Mouse (Mus musculus): ENCODE measurements around the gene Epha1. TPM values are rescaled to one million over a fixed set of nuclear protein-coding genes. Genes with fewer than 3 reads are reported as not detected.

Gene Epha1
- polyA plus RNA-seq, 1 experiment from 2014 or later = 0.14 TPM

DNA sequence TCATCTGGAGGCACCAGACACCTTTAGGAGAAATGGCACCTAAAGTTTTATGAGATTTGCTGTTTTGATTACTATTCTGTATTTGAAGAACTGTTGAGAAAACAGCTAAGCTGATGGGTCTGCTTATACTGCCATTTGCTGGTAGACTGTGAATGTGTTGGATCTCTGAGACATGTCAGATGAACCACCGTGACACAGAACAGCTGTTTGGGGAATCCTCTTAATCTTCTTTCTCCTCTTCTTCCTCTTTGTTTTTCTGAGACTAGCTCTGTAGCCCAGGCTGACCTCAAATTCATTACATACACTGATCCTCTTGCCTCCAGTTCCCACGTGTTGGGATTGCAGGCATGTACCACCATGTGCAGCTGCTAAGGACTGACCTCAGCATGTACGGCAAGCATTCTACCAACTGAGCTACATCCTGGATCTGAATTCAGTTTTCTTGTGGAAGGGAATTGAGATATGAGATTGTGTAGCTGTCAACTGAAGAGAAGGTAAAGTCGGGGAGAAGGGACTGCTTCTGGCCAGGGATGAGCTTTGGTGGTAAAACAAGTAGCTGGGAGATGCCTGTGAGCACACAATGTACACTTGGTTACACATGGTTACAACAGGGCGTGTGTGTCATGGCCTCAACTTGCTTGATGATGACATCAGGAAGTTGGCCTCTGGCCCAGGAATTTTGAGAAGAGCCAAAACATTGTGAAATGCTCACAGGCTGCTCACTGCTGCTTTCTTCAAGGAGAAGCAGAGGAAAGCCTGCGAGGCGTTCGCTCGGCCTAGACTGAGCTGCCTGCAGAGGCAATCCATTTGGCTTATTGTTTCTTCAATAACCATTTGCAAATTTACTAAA lies 23.1 kb upstream of the Epha1 start:
- Histone ChIP-seq H3K36me3 (ENCODE audit: control insufficient read depth, insufficient read depth, low read length) (no peaks in the 10 kb centered on the region), H3K9me3 (ENCODE audit: control insufficient read depth, low read length) (no peaks in the 10 kb centered on the region), H3K27me3 (ENCODE audit: control insufficient read depth, insufficient read depth, low read length) (no peaks in the 10 kb centered on the region), H3K4me1 (ENCODE audit: control insufficient read depth, insufficient read depth, low read length) (no peaks in the 10 kb centered on the region), H3K27ac (replicated peaks; ENCODE audit: low read depth, low read length) (no peak overlapping the region), H3K9ac (replicated peaks; ENCODE audit: low read length) (no peak overlapping the region), H3K4me3 (replicated peaks; ENCODE audit: low read depth, low read length) (no peak overlapping the region), H3K4me2 (ENCODE audit: low read length) (no peak overlapping the region)
- no peak for ATAC-seq (ENCODE audit: low FRiP score, low TSS enrichment)
- WGBS = 77% methylated on average over 9 of the region's 9 CpGs
- peak; percentile 8 for DNase-seq

DNA sequence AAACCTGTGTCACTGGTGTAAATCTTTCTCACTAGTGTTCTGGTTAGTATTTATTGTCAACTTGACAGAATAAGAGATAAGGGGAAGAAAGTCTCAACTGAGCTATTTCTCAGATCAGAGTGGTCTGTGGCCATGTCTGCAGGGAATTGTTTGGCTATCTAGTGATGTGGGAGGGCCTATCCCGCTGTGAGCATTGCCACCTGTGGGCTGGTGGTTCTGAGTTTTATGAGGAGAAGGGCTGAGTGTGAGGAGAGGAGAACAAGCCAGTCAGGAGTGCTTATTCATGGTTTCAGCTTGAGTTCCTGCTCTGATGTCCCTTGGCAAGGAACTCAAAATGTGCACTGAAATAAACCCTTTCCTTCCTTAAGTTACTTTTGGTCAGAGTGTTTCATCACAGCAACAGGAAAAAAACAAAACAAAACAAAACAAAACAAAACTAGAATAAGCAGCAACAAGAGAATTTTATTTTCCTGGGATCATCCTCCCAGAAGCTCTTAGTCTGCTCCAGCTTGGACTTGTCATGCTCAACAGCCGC lies 18.8 kb upstream of the Epha1 start:
- WGBS = 56% methylated on average over 2 of the region's 2 CpGs
- Histone ChIP-seq H3K4me1 (ENCODE audit: control insufficient read depth, insufficient read depth, low read length) (no peaks in the 10 kb centered on the region), H3K4me3 (replicated peaks; ENCODE audit: low read depth, low read length) (no peak overlapping the region), H3K36me3 (ENCODE audit: control insufficient read depth, insufficient read depth, low read length) (no peaks in the 10 kb centered on the region), H3K9me3 (ENCODE audit: control insufficient read depth, low read length) (no peaks in the 10 kb centered on the region), H3K4me2 (ENCODE audit: low read length) (no peak overlapping the region), H3K27me3 (ENCODE audit: control insufficient read depth, insufficient read depth, low read length) (no peaks in the 10 kb centered on the region), H3K27ac (replicated peaks; ENCODE audit: low read depth, low read length) (no peak overlapping the region), H3K9ac (replicated peaks; ENCODE audit: low read length) (no peak overlapping the region)
- no peak for DNase-seq
- ATAC-seq (ENCODE audit: low FRiP score, low TSS enrichment) = no peak

DNA sequence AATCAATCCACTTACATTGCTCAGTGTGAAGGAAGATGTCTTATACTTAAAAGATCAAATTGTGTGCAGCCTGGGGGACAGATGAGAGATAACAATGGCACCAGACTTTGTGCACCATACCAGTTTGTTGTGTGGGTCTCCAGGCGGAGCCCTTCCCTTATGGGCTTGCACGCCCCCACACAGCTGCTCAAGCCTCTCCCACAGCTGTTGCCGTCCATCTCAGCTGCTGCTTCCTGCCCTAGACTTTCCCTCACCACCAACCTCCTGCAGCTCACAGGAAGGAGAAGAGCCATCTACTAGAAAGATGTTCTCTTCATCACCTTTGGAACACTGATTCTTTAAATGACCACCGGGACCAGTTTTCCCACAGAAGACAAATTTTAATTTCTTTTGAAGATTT lies 12.6 kb upstream of the Epha1 start:
- Histone ChIP-seq H3K36me3 (ENCODE audit: control insufficient read depth, insufficient read depth, low read length) (no peaks in the 10 kb centered on the region), H3K27ac (replicated peaks; ENCODE audit: low read depth, low read length) (no peak overlapping the region), H3K9ac (replicated peaks; ENCODE audit: low read length) (no peak overlapping the region), H3K4me1 (ENCODE audit: control insufficient read depth, insufficient read depth, low read length) (no peaks in the 10 kb centered on the region), H3K4me3 (replicated peaks; ENCODE audit: low read depth, low read length) (no peak overlapping the region), H3K9me3 (ENCODE audit: control insufficient read depth, low read length) (no peaks in the 10 kb centered on the region), H3K27me3 (ENCODE audit: control insufficient read depth, insufficient read depth, low read length) (no peaks in the 10 kb centered on the region), H3K4me2 (ENCODE audit: low read length) (no peak overlapping the region)
- WGBS = 85% methylated on average over 4 of the region's 4 CpGs
- DNase-seq (no peak), ATAC-seq (ENCODE audit: low FRiP score, low TSS enrichment) (no peak)

DNA sequence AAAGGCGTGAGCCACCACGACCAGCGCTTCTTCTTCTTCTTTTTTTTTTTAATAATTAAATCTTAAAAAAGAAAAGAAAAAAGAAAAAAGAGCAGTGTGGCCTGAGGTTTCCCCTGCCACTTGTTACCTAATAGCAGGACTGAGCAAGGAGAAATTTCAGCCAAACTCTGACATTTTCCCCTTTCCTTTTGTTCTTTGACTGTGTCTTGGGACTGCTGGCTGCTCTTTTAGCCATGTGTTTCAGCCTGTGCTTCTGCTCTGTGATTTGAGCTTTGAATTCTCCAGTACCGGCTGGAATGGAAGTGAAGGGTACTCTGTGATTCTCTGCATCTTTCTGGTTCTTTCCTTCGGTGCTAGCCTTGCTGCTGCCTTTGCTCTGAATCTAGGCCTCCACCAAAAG lies 10.3 kb upstream of the Epha1 start:
- ATAC-seq (ENCODE audit: low FRiP score, low TSS enrichment) = no peak
- H3K9me3 ChIP-seq (ENCODE audit: control insufficient read depth, low read length) = no peaks in the 10 kb centered on the region
- no peaks in the 10 kb centered on the region for H3K27me3 ChIP-seq (ENCODE audit: control insufficient read depth, insufficient read depth, low read length)
- no peaks in the 10 kb centered on the region for H3K4me1 ChIP-seq (ENCODE audit: control insufficient read depth, insufficient read depth, low read length)
- no peak overlapping the region for H3K9ac ChIP-seq (replicated peaks; ENCODE audit: low read length)
- 95% methylated on average over 5 of the region's 5 CpGs for WGBS
- H3K27ac ChIP-seq (replicated peaks; ENCODE audit: low read depth, low read length) = no peak overlapping the region
- no peak for DNase-seq
- H3K4me3 ChIP-seq (replicated peaks; ENCODE audit: low read depth, low read length) = no peak overlapping the region
- no peak overlapping the region for H3K4me2 ChIP-seq (ENCODE audit: low read length)
- H3K36me3 ChIP-seq (ENCODE audit: control insufficient read depth, insufficient read depth, low read length) = no peaks in the 10 kb centered on the region

DNA sequence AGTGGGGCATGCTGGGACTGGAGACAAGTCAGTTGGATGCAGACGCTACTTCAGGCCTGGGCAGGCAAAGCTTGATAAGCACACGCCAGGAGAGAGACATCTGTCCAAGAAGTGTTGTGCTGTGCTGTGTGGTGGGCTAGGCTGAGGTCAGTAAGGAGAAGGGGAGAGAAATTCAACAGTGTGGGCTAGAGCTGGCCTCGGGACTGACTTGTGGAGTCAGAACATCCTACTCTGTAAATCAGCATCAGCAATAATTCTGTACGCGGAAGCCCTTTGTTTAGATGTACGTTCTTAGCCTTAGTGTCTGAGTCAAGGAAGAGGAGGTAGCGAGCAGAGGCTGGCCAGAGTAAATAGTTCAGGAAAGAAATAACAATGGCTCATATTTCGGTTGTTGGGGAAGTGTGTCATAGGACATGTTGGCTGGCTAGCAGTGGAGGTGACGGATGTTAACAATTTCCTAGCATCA lies 8.9 kb upstream of the Epha1 start:
- Histone ChIP-seq H3K27me3 (ENCODE audit: control insufficient read depth, insufficient read depth, low read length) (no peaks in the 10 kb centered on the region), H3K9ac (replicated peaks; ENCODE audit: low read length) (no peak overlapping the region), H3K4me3 (replicated peaks; ENCODE audit: low read depth, low read length) (no peak overlapping the region), H3K4me2 (ENCODE audit: low read length) (no peak overlapping the region), H3K9me3 (ENCODE audit: control insufficient read depth, low read length) (no peaks in the 10 kb centered on the region), H3K27ac (replicated peaks; ENCODE audit: low read depth, low read length) (no peak overlapping the region), H3K4me1 (ENCODE audit: control insufficient read depth, insufficient read depth, low read length) (no peaks in the 10 kb centered on the region), H3K36me3 (ENCODE audit: control insufficient read depth, insufficient read depth, low read length) (no peaks in the 10 kb centered on the region)
- WGBS = 75% methylated on average over 9 of the region's 9 CpGs
- ATAC-seq (ENCODE audit: low FRiP score, low TSS enrichment) = no peak
- no peak for DNase-seq

DNA sequence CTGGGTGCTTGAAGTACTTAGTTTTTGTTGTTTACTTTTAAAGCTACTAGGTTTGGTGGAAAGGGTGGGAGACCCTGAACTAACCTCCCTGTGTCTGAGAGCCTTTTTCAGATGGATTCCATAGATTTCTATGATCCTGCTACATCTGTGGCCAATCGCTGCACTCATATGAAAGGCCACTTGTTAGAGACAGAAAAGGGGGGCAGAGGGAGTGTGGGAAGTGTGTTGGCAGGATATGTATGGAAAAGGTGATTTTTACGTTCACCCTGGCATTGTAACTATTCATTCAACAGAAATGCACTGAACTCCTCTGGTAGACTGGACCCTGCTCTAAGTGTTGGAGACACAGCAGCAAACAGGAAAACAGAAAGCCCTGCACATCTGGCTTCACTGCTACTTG lies 8.2 kb upstream of the Epha1 start:
- Histone ChIP-seq H3K36me3 (ENCODE audit: control insufficient read depth, insufficient read depth, low read length) (no peaks in the 10 kb centered on the region), H3K4me3 (replicated peaks; ENCODE audit: low read depth, low read length) (no peak overlapping the region), H3K9ac (replicated peaks; ENCODE audit: low read length) (no peak overlapping the region), H3K4me2 (ENCODE audit: low read length) (no peak overlapping the region), H3K27ac (replicated peaks; ENCODE audit: low read depth, low read length) (no peak overlapping the region), H3K4me1 (ENCODE audit: control insufficient read depth, insufficient read depth, low read length) (no peaks in the 10 kb centered on the region), H3K9me3 (ENCODE audit: control insufficient read depth, low read length) (no peaks in the 10 kb centered on the region), H3K27me3 (ENCODE audit: control insufficient read depth, insufficient read depth, low read length) (no peaks in the 10 kb centered on the region)
- 24% methylated on average over 2 of the region's 2 CpGs for WGBS
- ATAC-seq (ENCODE audit: low FRiP score, low TSS enrichment) = no peak
- DNase-seq = no peak

DNA sequence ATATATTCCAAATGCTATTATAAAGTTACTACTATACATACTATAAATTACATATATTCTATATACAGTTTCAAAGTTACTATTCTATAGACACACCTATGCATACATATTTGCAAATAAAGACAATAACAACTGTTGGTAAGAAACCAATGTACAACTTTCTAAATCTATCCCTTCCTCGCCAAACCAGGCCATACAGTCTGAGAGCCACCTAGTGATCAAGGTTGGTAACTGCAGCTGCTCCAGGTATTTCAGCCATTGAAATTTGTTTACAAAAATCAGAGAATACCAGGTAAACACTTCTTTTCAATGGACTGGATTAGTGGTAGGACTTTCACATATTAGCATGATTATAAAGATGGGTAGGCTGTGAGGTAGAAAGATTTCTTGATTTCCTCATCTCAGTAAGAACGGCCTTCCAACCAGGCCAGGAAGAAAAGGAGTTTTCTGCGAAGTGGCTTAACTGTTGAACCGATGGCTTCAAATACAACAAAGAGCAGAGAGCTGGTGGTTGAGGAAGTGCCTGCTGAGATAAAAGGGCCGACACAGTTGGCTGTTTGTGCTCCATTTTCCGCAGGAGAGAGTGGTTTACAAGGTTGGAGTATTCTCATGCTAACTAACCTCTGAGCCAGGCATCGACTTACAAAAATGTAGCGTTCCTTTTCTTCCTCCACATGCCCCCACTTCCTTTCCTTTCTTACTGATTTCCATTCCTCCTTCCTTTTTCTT lies 7.5 kb upstream of the Epha1 start:
- H3K4me3 ChIP-seq (replicated peaks; ENCODE audit: low read depth, low read length) = no peak overlapping the region
- no peak overlapping the region for H3K9ac ChIP-seq (replicated peaks; ENCODE audit: low read length)
- H3K36me3 ChIP-seq (ENCODE audit: control insufficient read depth, insufficient read depth, low read length) = no peaks in the 10 kb centered on the region
- H3K27me3 ChIP-seq (ENCODE audit: control insufficient read depth, insufficient read depth, low read length) = no peaks in the 10 kb centered on the region
- no peaks in the 10 kb centered on the region for H3K9me3 ChIP-seq (ENCODE audit: control insufficient read depth, low read length)
- ATAC-seq (ENCODE audit: low FRiP score, low TSS enrichment) (no peak), DNase-seq (peak; percentile 84)
- no peaks in the 10 kb centered on the region for H3K4me1 ChIP-seq (ENCODE audit: control insufficient read depth, insufficient read depth, low read length)
- WGBS = 2% methylated on average over 8 of the region's 8 CpGs
- H3K4me2 ChIP-seq (ENCODE audit: low read length) = peak overlapping the region; percentile 2
- no peak overlapping the region for H3K27ac ChIP-seq (replicated peaks; ENCODE audit: low read depth, low read length)

DNA sequence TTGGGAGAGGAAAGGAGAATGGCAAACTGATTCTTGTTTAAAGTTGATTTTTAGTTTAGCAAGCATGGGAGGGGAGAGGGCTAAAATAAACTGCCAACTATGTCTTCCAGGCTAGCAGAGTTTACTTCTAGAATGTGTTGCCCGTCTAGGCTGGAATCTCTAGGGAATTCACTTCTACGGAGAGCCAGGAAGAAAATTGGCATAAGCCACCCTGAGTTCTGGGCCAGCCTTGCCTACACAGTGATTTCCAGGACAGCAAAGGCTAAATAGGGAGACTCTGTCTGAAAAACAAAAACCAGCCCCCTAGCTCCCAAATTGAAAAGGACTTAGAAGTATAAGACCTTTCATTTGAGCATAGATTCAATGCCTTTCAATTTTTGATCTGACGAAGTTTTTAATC lies 6.5 kb upstream of the Epha1 start:
- Histone ChIP-seq H3K27ac (replicated peaks; ENCODE audit: low read depth, low read length) (no peak overlapping the region), H3K9me3 (ENCODE audit: control insufficient read depth, low read length) (no peaks in the 10 kb centered on the region), H3K4me2 (ENCODE audit: low read length) (no peak overlapping the region), H3K4me1 (ENCODE audit: control insufficient read depth, insufficient read depth, low read length) (no peaks in the 10 kb centered on the region), H3K27me3 (ENCODE audit: control insufficient read depth, insufficient read depth, low read length) (no peaks in the 10 kb centered on the region), H3K36me3 (ENCODE audit: control insufficient read depth, insufficient read depth, low read length) (no peaks in the 10 kb centered on the region), H3K9ac (replicated peaks; ENCODE audit: low read length) (no peak overlapping the region), H3K4me3 (replicated peaks; ENCODE audit: low read depth, low read length) (no peak overlapping the region)
- ATAC-seq (ENCODE audit: low FRiP score, low TSS enrichment) (no peak), DNase-seq (no peak)
- 45% methylated on average over 3 of the region's 3 CpGs for whole genome bisulfite sequencing

Data from midbrain, embryonic 14.5 days (tissue).